Mouse (Mus musculus): Measurements from ENCODE around the gene Tgm4.

Gene Tgm4

GRCm38 (mm10) chr9:123034426-123034825 lies at the start of gene Tgm4:
Gene Tgm4, plus strand, starts transcription at chr9:123034726.
- DNase-seq (ENCODE audit: low read depth, low spot score): no peak

DNA sequence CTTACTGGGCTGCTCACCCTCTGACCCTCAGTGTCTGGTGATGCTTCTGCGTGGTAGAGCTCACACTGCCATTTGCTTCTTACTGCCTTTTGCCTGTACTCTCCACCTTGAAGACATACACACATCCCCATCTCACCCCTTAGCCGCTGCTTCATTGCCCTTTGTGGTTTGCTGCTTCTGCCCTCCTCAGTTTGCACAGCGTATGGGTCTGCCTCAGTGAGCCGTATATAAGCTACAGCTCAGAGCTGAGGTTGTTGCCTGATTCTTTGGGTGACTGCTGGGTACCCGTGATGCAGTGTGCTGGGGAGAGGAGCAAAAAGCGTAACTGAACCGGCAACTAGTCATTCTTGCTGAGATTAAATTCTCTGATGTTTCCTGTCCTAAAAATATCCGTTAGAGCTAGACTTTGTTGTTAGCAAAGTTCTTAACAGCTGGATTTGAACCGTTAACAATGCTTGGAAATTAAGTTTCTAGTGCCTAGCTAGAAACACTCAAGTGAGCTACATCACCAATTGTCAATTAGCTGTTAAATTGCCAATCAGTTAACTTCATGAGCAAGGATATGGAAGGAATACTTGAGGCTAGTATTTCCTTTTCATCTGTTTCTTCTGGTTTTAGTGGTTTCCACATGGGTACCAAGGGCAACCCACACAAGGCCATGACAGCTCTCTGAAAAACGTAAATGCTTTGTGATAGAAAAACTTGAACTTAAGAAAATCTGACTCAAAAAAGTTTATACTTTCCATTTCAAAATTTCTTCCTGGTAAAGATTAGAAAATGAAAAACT lies 35.9 kb upstream of the Tgm4 start:
- no peak for DNase-seq (ENCODE audit: low read depth, low spot score)

DNA sequence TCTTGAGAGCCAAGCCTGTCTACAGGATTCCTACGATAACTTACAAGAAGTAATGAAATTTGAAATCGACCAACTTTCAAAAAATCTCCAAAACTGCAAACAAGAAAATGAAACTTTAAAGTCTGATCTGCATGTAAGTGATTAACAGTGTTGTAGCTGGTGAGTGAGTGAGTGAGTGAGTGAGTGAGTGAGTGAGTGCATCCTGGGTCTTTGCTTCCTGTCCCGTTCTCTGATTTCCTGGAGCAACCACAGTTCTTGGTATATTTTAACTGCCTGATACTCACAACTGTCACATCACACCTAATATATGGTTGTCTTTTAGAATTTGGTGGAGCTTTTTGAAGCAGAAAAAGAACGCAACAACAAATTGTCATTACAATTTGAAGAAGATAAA lies 35.3 kb upstream of the Tgm4 start:
- no peak for DNase-seq (ENCODE audit: low read depth, low spot score)

GRCm38 (mm10) chr9:123004718-123005117 lies 29.8 kb upstream of the Tgm4 start:
- DNase-seq (ENCODE audit: low read depth, low spot score): no peak

- no peak for DNase-seq (ENCODE audit: low read depth, low spot score)
Measured at GRCm38 (mm10) chr9:123006071-123006470, 28.5 kb upstream of the Tgm4 start.

DNA sequence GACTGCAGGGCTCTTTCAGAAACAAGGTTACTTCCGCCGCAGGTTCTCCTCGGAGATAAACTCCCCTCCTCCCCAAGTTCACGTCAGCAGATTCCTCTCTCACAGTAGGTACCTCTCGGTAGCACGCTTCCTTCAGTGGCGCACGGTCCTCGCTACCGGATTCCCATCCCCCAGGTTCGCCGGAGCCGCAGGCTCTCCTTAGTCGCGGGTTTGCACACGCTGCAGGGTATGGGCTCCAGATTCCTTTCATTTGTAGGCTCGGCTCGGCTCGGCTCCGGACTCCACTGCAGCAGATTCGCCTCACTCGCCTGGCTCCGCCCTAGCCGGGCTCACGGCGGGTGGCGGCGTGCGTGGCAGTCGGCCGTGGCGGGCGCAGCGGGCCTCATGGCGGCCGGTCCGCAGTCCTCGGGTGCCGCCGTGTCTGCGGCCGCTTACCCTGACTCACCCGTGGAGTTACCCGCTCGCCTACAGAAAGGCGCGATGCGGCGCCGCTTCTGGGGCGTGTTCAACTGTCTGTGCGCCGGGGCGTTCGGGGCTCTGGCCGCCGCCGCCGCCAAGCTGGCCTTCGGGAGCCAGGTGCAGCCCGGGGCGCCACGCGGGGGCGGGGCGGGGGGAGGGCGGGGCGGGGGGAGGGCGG lies 13.4 kb upstream of the Tgm4 start, which contains the start of gene Tmem42:
TSS of gene Tmem42 (plus strand) at position 332 of the 637 bp plus-strand sequence.
- DNase-seq (ENCODE audit: low read depth, low spot score): peak; percentile 67

GRCm38 (mm10) chr9:123021636-123022379 lies 12.7 kb upstream of the Tgm4 start:
- no peak for DNase-seq (ENCODE audit: low read depth, low spot score)

- no peak for DNase-seq (ENCODE audit: low read depth, low spot score)
Measured at GRCm38 (mm10) chr9:123024201-123024600, 10.3 kb upstream of the Tgm4 start.

DNA sequence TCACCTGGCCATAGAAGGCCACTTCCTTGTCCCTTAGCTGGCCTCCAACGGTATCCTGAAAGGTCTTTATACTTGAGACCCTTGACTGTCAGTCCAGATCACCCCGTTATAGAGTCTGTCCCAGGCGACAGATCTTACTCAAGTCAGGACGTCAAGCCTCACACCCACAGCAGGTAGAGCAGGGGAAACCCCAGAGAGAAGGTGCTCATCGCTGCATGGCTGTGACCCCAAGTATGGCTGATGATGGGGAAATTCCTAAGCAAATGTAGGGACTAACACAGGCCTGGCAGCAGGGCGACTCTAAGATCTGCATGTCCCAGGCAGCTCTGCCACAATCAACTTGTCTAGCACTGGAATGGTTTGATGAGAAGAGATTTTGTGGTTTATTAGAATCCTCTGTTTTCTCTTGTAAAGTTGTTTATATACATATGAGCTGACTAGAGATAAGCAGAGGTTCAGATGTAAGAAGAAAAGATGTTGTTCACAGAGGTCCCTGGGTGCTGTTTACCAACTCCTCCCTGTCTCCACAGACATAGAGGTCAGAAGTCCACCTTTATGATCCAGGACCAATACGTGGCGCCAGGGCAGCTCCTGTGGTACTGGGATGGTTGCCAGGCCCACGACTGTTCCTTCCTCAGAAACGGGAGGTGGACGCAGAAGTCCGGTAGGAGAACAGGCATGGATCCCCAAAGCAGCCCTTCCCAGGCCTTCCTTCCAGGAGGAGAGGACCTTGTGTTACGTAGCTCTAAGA lies 2.9 kb upstream of the Tgm4 start:
- no peak for DNase-seq (ENCODE audit: low read depth, low spot score)

DNA sequence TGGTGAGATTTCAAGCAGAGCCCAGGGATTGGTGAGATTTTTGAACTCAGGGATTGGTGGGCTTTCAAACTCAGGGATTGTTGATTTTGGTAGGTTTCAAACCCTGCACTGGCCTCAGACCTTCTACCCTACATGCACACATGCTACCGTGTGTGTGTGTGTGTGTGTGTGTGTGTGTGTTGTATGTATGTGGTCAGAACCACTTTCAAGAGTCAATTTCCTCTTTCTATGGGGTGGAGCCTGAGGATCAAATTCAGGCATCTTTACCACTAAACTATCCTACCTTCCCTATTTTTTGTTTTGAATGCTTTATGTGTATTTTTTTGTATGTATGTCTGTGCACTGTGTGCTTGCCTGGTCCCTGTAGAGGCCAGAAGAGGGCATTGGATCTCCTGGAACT lies 13.1 kb downstream of the Tgm4 start:
- no peak for DNase-seq (ENCODE audit: low read depth, low spot score)

- DNase-seq (ENCODE audit: low read depth, low spot score): no peak
Measured at GRCm38 (mm10) chr9:123058724-123059292, 24.3 kb downstream of the Tgm4 start.

GRCm38 (mm10) chr9:123060172-123060571 lies 25.6 kb downstream of the Tgm4 start:
- no peak for DNase-seq (ENCODE audit: low read depth, low spot score)

- DNase-seq (ENCODE audit: low read depth, low spot score): no peak
Measured at GRCm38 (mm10) chr9:123079149-123079548, 44.6 kb downstream of the Tgm4 start.

DNA sequence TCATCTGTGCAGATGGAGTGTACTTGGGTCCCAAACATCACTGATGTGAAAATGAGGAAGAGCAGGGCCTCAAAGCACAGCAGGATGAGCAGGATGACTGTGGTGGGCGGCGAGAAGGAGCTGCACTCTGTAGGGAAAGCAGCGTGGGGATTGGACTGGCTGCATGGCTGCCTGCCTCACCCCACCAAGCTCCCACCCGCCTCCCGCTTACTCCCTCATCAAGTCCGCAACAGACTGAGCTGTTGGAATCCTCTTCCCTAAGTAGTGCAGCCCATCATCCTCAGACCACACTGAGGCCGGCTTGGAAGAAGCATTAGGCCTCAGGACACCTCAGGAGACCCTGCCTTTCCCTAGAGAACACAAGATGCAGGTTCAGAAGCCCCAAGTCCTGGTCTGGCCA lies 45.8 kb downstream of the Tgm4 start:
- DNase-seq (ENCODE audit: low read depth, low spot score): no peak

DNA sequence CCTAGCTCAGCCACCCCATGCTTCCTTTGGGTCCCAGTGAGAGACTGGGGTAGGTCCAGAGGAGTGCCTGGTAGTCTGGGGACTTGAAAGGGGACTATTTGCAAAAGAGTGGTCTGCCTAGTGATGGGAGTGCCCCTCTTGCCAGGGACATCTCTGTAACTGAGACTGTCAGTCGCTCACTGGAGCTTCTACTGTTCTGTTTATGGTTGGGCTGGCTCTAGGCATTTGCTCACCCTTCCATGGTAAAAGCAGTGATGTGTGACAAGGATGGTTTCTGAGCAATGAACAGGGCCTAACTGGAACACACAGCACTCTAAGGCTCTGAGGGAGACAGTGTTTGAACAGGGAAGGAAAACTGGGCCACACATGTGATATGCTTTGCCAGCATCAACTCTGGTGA lies 46.3 kb downstream of the Tgm4 start:
- no peak for DNase-seq (ENCODE audit: low read depth, low spot score)

DNA sequence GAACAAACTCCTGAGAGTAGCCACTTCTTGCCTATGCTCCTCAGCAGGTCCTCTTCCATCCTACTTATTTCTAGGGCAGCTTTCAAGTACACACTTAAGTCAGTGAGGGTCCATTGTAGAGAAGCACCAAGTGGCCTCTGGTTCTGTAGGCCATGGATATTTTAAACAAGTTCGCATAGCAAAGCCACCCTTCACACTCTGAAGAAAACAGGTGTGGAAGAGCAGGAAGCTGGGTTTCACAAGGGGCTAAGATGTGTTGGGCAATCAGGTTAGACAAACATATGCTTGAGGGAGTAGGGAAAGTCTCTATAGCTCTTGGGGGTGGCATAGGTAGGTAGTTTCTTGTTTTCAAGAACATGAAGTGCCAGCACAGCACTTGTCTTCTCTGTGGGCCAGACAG lies 50.8 kb downstream of the Tgm4 start:
- no peak for DNase-seq (ENCODE audit: low read depth, low spot score)

DNA sequence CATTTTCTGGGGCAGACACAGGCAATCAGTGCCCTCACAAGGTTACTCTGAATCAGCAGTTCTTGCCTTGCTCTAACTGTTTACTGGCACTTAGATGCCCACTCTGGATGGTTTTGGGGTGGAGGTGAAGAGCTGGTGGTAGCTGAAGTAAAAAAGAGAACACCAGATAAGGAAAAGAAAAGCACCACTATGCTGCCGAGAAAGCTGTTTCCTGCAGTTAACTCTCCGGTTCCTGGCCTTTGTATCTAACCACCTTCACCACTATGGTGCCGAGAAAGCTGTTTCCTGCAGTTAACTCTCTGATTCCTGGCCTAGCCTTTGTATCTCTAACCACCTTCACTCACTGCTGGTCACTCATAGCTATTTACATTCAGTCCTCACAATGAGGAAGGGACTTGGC lies 53.0 kb downstream of the Tgm4 start:
- DNase-seq (ENCODE audit: low read depth, low spot score): no peak

GRCm38 (mm10) chr9:123090844-123091243 lies 56.3 kb downstream of the Tgm4 start:
- DNase-seq (ENCODE audit: low read depth, low spot score): no peak

GRCm38 (mm10) chr9:123099631-123100455 lies 65.3 kb downstream of the Tgm4 start:
- no peak for DNase-seq (ENCODE audit: low read depth, low spot score)

GRCm38 (mm10) chr9:123103425-123103824 lies 68.9 kb downstream of the Tgm4 start:
- DNase-seq (ENCODE audit: low read depth, low spot score): no peak

- no peak for DNase-seq (ENCODE audit: low read depth, low spot score)
Measured at GRCm38 (mm10) chr9:123104362-123104761, 69.8 kb downstream of the Tgm4 start.

Data from brain, embryonic 18.5 days (tissue).